Mouse (Mus musculus) embryo, embryonic 11 days (tissue): ENCODE data around the gene Slc29a1.
"Not testable (repeated sequence)": the region's sequence is repeated elsewhere in the genome, so short reads cannot be mapped to it uniquely, and the experiment has no call there.

ENCODE experiments used
- DNase-seq: peaks from one replicate; pipeline ENCODE4 v3.0.0-alpha.2; 2015

The Slc29a1 gene

GRCm38 (mm10) chr17:45599446-45600242, at the start of gene Slc29a1:
TSS of gene Slc29a1 (minus strand) at chr17:45599606.
- DNase-seq, result peak; percentile 79

- no peak for DNase-seq
These were observed 44.8 kb upstream of the Slc29a1 start for GRCm38 (mm10) chr17:45644185-45644584.

GRCm38 (mm10) chr17:45642701-45643100, 43.3 kb upstream of the Slc29a1 start:
- peak; percentile 78 for DNase-seq

- no peak for DNase-seq
These were observed 42.6 kb upstream of the Slc29a1 start for GRCm38 (mm10) chr17:45641981-45642380.

- DNase-seq, result no peak
These were observed 39.3 kb upstream of the Slc29a1 start for GRCm38 (mm10) chr17:45638596-45639295.

GRCm38 (mm10) chr17:45634033-45634432, 34.6 kb upstream of the Slc29a1 start:
- no peak for DNase-seq

- no peak for DNase-seq
These were observed 32.5 kb upstream of the Slc29a1 start for GRCm38 (mm10) chr17:45631940-45632339.

GRCm38 (mm10) chr17:45630992-45631391, 31.6 kb upstream of the Slc29a1 start:
- no peak for DNase-seq

GRCm38 (mm10) chr17:45629861-45630694, 30.7 kb upstream of the Slc29a1 start:
- DNase-seq, result peak; percentile 90

- no peak for DNase-seq
These were observed 29.8 kb upstream of the Slc29a1 start for GRCm38 (mm10) chr17:45628885-45629855.

- DNase-seq, result no peak
These were observed 28.8 kb upstream of the Slc29a1 start for GRCm38 (mm10) chr17:45628160-45628559.

- peak; percentile 90 for DNase-seq
These were observed 27.2 kb upstream of the Slc29a1 start for GRCm38 (mm10) chr17:45626577-45627134.

GRCm38 (mm10) chr17:45623425-45623824, 24.0 kb upstream of the Slc29a1 start:
- not testable (repeated sequence) for DNase-seq

GRCm38 (mm10) chr17:45619386-45620256, 20.2 kb upstream of the Slc29a1 start:
- DNase-seq, result no peak

- DNase-seq, result peak; percentile 61
These were observed 19.6 kb upstream of the Slc29a1 start for GRCm38 (mm10) chr17:45618941-45619385.

- DNase-seq, result no peak
These were observed 18.2 kb upstream of the Slc29a1 start for GRCm38 (mm10) chr17:45617655-45618054.

- DNase-seq, result no peak
These were observed 17.3 kb upstream of the Slc29a1 start for GRCm38 (mm10) chr17:45616679-45617078.

GRCm38 (mm10) chr17:45616046-45616650, 16.7 kb upstream of the Slc29a1 start:
- no peak for DNase-seq

GRCm38 (mm10) chr17:45612921-45613320, 13.5 kb upstream of the Slc29a1 start:
- no peak for DNase-seq

GRCm38 (mm10) chr17:45612008-45612407, 12.6 kb upstream of the Slc29a1 start:
- DNase-seq, result no peak
